Mouse (Mus musculus): Measurements from ENCODE around the gene Hoxc10.

- no peak for TF ChIP-seq POLR2A (IDR thresholded peaks at IDR 0.05; ENCODE audit: low read depth, low read length)
- no peak for TF ChIP-seq CTCF (conservative IDR thresholded peaks at IDR 0.05; ENCODE audit: insufficient read depth, insufficient read length, low read depth, low read length)
Measured at GRCm38 (mm10) chr15:102934438-102934837, 32.2 kb upstream of the Hoxc10 start.

Data from kidney, adult 2 months (tissue).